22 mouse cellular contexts compared by ENCODE assay signal in genomic region chr6:34870724-34871123, GRCm38 (mm10). TPM values are rescaled to one million over a fixed set of nuclear protein-coding genes. Genes with fewer than 3 reads are reported as not detected.
DNase-seq lines count a peak whose midpoint lies in the region; ATAC-seq and TF ChIP-seq lines count a peak whose summit lies in the region.
"Had no signal": no experiment of that assay in that cellular context is flagged by ENCODE, and none has a peak within 500 bp of the region (broad histone marks: within the 10 kb centered on the region; RNA-seq: fewer than 3 reads in every experiment).

No protein-coding gene starts in this region.

- H3K27me3 ChIP-seq in embryonic facial prominence, embryonic 12.5 days, result no peaks in the 10 kb centered on the region
- H3K27me3 ChIP-seq in embryonic facial prominence, embryonic 10.5 days (replicated peaks; ENCODE audit: low read depth, poor library complexity, severe bottlenecking), result no peaks in the 10 kb centered on the region
- no peaks in the 10 kb centered on the region for H3K27me3 ChIP-seq in lung, embryonic 15.5 days
- H3K27me3 ChIP-seq in liver, embryonic 12.5 days (replicated peaks), result no peaks in the 10 kb centered on the region
- H3K27me3 ChIP-seq: kidney, embryonic 15.5 days; neural tube, embryonic 12.5 days had no signal

- TF ChIP-seq POLR2A in bone marrow macrophage, adult 2 months (IDR thresholded peaks at IDR 0.05; ENCODE audit: borderline replicate concordance, low read depth, low read length), result no peak

- H3K36me3 ChIP-seq in embryonic facial prominence, embryonic 12.5 days, result 0 out of 2 replicates have a peak, but pooled peaks cover 4% of the 10 kb centered on the region
- H3K36me3 ChIP-seq in embryonic facial prominence, embryonic 10.5 days (replicated peaks), result peaks cover 31% of the 10 kb centered on the region
- 0 out of 2 replicates have a peak, but pooled peaks cover 7% of the 10 kb centered on the region for H3K36me3 ChIP-seq in lung, embryonic 15.5 days
- peaks cover 21% of the 10 kb centered on the region for H3K36me3 ChIP-seq in liver, embryonic 12.5 days

- peak overlapping the region; percentile 57 for H3K27ac ChIP-seq in embryonic facial prominence, embryonic 12.5 days
- H3K27ac ChIP-seq in embryonic facial prominence, embryonic 10.5 days (replicated peaks), result no peak overlapping the region
- H3K27ac ChIP-seq in lung, embryonic 15.5 days, result peak overlapping the region; percentile 60
- peak overlapping the region; percentile 93 for H3K27ac ChIP-seq in bone marrow macrophage, adult 2 months (ENCODE audit: insufficient read depth, low read depth, low read length)
- peak overlapping the region; percentile 92 for H3K27ac ChIP-seq in liver, embryonic 12.5 days
- H3K27ac ChIP-seq: hindbrain, embryonic 14.5 days; kidney, embryonic 15.5 days; neural tube, embryonic 12.5 days had no signal

- ATAC-seq in embryonic facial prominence, embryonic 12.5 days (ENCODE audit: insufficient number of reproducible peaks, insufficient read depth, low FRiP score, low TSS enrichment), result no peak
- ATAC-seq in lung, embryonic 15.5 days (ENCODE audit: borderline replicate concordance, extremely low read depth, low FRiP score, low TSS enrichment), result no peak
- ATAC-seq in liver, embryonic 12.5 days, result no peak
- ATAC-seq: forebrain, embryonic 16.5 days; intestine, embryonic 16.5 days had no signal

- no peak for DNase-seq in embryonic facial prominence, embryonic 10.5 days (ENCODE audit: low spot score)
- DNase-seq in lung, postnatal 36 days, result no peak
- no peak for DNase-seq in urinary bladder, postnatal 25 days (ENCODE audit: low spot score)
- no peak for DNase-seq in thymus, postnatal 25 days
- DNase-seq: adrenal gland, postnatal 10 days; cerebellum, adult 18-20 months; gastrocnemius, postnatal 10 days; heart, postnatal 10 days; lung, adult 18-20 months; right cerebral cortex, postnatal 25 days; thymus, postnatal 14 days had no signal

- H3K9me3 ChIP-seq in embryonic facial prominence, embryonic 12.5 days, result no peaks in the 10 kb centered on the region
- no peaks in the 10 kb centered on the region for H3K9me3 ChIP-seq in embryonic facial prominence, embryonic 10.5 days
- no peaks in the 10 kb centered on the region for H3K9me3 ChIP-seq in lung, embryonic 15.5 days
- no peaks in the 10 kb centered on the region for H3K9me3 ChIP-seq in liver, embryonic 12.5 days (replicated peaks)
- H3K9me3 ChIP-seq: kidney, embryonic 15.5 days; neural tube, embryonic 12.5 days had no signal

- TF ChIP-seq CTCF in bone marrow macrophage, adult 2 months (IDR thresholded peaks at IDR 0.05; ENCODE audit: low read depth, low read length), result no peak

- 49% methylated on average over 5 of the region's 5 CpGs for WGBS in embryonic facial prominence, embryonic 12.5 days
- WGBS in embryonic facial prominence, embryonic 10.5 days, result 78% methylated on average over 5 of the region's 5 CpGs
- WGBS in lung, embryonic 15.5 days, result 49% methylated on average over 5 of the region's 5 CpGs
- 71% methylated on average over 5 of the region's 5 CpGs for WGBS in liver, embryonic 12.5 days (ENCODE audit: insufficient replicate concordance)

- no peak overlapping the region for H3K4me3 ChIP-seq in embryonic facial prominence, embryonic 12.5 days
- no peak overlapping the region for H3K4me3 ChIP-seq in embryonic facial prominence, embryonic 10.5 days
- H3K4me3 ChIP-seq in lung, embryonic 15.5 days, result no peak overlapping the region
- H3K4me3 ChIP-seq in bone marrow macrophage, adult 2 months (ENCODE audit: insufficient read depth, low read length), result no peak overlapping the region
- no peak overlapping the region for H3K4me3 ChIP-seq in liver, embryonic 12.5 days
- H3K4me3 ChIP-seq: erythroblast, embryonic 14.5 days; kidney, embryonic 15.5 days; neural tube, embryonic 12.5 days had no signal

- H3K4me1 ChIP-seq in embryonic facial prominence, embryonic 12.5 days, result peaks cover 19% of the 10 kb centered on the region
- H3K4me1 ChIP-seq in embryonic facial prominence, embryonic 10.5 days, result peaks cover 42% of the 10 kb centered on the region
- H3K4me1 ChIP-seq in lung, embryonic 15.5 days, result peaks cover 72% of the 10 kb centered on the region
- H3K4me1 ChIP-seq in bone marrow macrophage, adult 2 months (ENCODE audit: control insufficient read depth, insufficient read depth, low read length), result peaks cover 81% of the 10 kb centered on the region
- peaks cover 95% of the 10 kb centered on the region for H3K4me1 ChIP-seq in liver, embryonic 12.5 days

- no peak overlapping the region for H3K4me2 ChIP-seq in embryonic facial prominence, embryonic 12.5 days (replicated peaks)
- no peak overlapping the region for H3K4me2 ChIP-seq in lung, embryonic 15.5 days
- no peak overlapping the region for H3K4me2 ChIP-seq in liver, embryonic 12.5 days
- H3K4me2 ChIP-seq: hindbrain, embryonic 14.5 days; kidney, embryonic 15.5 days; neural tube, embryonic 12.5 days had no signal

- no peak overlapping the region for H3K9ac ChIP-seq in embryonic facial prominence, embryonic 12.5 days
- H3K9ac ChIP-seq in lung, embryonic 15.5 days, result no peak overlapping the region
- no peak overlapping the region for H3K9ac ChIP-seq in liver, embryonic 12.5 days
- H3K9ac ChIP-seq: hindbrain, embryonic 14.5 days; kidney, embryonic 15.5 days; neural tube, embryonic 12.5 days had no signal

RNA-seq across cellular contexts. Expression of gene Cyren, which starts 7.1 kb away (rescaled TPM):
- polyA plus RNA-seq in embryonic facial prominence, embryonic 12.5 days (2016; fragmentation: Nextera tagmentation; extraction: Ambion mirVana), result 17.1 and 19.0 TPM in 2 replicates
- polyA plus RNA-seq in embryonic facial prominence, embryonic 10.5 days (2016; fragmentation: Nextera tagmentation; extraction: Ambion mirVana), result 18.9 and 19.2 TPM in 2 replicates
- polyA plus RNA-seq in lung, embryonic 15.5 days (2015; fragmentation: Nextera tagmentation; extraction: Ambion mirVana), result 21.6 and 22.4 TPM in 2 replicates
- polyA plus RNA-seq in bone marrow macrophage, adult 2 months (2012; ENCODE audit: insufficient read depth, insufficient read length, missing spikeins), result 10.6 and 11.6 TPM in 2 replicates
- polyA plus RNA-seq in liver, embryonic 12.5 days (2016; fragmentation: Nextera tagmentation; extraction: Ambion mirVana), result 16.0 and 16.5 TPM in 2 replicates

RNA-seq across cellular contexts. Expression of gene Tmem140, which starts 7.8 kb away (rescaled TPM):
- polyA plus RNA-seq in embryonic facial prominence, embryonic 12.5 days (2016; fragmentation: Nextera tagmentation; extraction: Ambion mirVana), result 2.0 and 2.6 TPM in 2 replicates
- 1.8 and 1.9 TPM in 2 replicates for polyA plus RNA-seq in embryonic facial prominence, embryonic 10.5 days (2016; fragmentation: Nextera tagmentation; extraction: Ambion mirVana)
- polyA plus RNA-seq in lung, embryonic 15.5 days (2015; fragmentation: Nextera tagmentation; extraction: Ambion mirVana), result 4.9 and 5.4 TPM in 2 replicates
- 74.9 and 86.3 TPM in 2 replicates for polyA plus RNA-seq in bone marrow macrophage, adult 2 months (2012; ENCODE audit: insufficient read depth, insufficient read length, missing spikeins)
- 2.6 and 3.7 TPM in 2 replicates for polyA plus RNA-seq in liver, embryonic 12.5 days (2016; fragmentation: Nextera tagmentation; extraction: Ambion mirVana)
- polyA plus RNA-seq: erythroblast, embryonic 14.5 days had no signal

RNA-seq across cellular contexts. Expression of gene Wdr91, which starts 40.0 kb away (rescaled TPM):
- 11.7 and 12.7 TPM in 2 replicates for polyA plus RNA-seq in embryonic facial prominence, embryonic 12.5 days (2016; fragmentation: Nextera tagmentation; extraction: Ambion mirVana)
- 11.9 and 13.2 TPM in 2 replicates for polyA plus RNA-seq in embryonic facial prominence, embryonic 10.5 days (2016; fragmentation: Nextera tagmentation; extraction: Ambion mirVana)
- 15.8 and 17.2 TPM in 2 replicates for polyA plus RNA-seq in lung, embryonic 15.5 days (2015; fragmentation: Nextera tagmentation; extraction: Ambion mirVana)
- polyA plus RNA-seq in bone marrow macrophage, adult 2 months (2012; ENCODE audit: insufficient read depth, insufficient read length, missing spikeins), result 85.3 and 90.3 TPM in 2 replicates
- 14.2 and 18.6 TPM in 2 replicates for polyA plus RNA-seq in liver, embryonic 12.5 days (2016; fragmentation: Nextera tagmentation; extraction: Ambion mirVana)

RNA-seq across cellular contexts. Expression of gene Stra8, which starts 49.2 kb away (rescaled TPM):
- not detected in 2 replicates for polyA plus RNA-seq in embryonic facial prominence, embryonic 12.5 days (2016; fragmentation: Nextera tagmentation; extraction: Ambion mirVana)
- 0.12 TPM in 1 of 2 replicates, not detected in the other for polyA plus RNA-seq in embryonic facial prominence, embryonic 10.5 days (2016; fragmentation: Nextera tagmentation; extraction: Ambion mirVana)
- not detected in 2 replicates for polyA plus RNA-seq in lung, embryonic 15.5 days (2015; fragmentation: Nextera tagmentation; extraction: Ambion mirVana)
- polyA plus RNA-seq in bone marrow macrophage, adult 2 months (2012; ENCODE audit: insufficient read depth, insufficient read length, missing spikeins), result not detected in 2 replicates
- not detected in 2 replicates for polyA plus RNA-seq in liver, embryonic 12.5 days (2016; fragmentation: Nextera tagmentation; extraction: Ambion mirVana)
- polyA plus RNA-seq: erythroblast, embryonic 14.5 days; forebrain, embryonic 16.5 days; hindbrain, embryonic 14.5 days; intestine, embryonic 16.5 days; kidney, embryonic 15.5 days; neural tube, embryonic 12.5 days; stomach, embryonic 16.5 days had no signal

Comparison
In these comparisons a context has a peak if more than half of its experiments do, and no peak if none do; other contexts are left out.
1. RNA of gene Tmem140, which starts 7.8 kb away (polyA plus RNA-seq): 74.9 to 86.3 TPM in bone marrow macrophage, adult 2 months; 4.9 to 5.4 TPM in lung, embryonic 15.5 days, 2.6 to 3.7 TPM in liver, embryonic 12.5 days, 2.0 to 2.6 TPM in embryonic facial prominence, embryonic 12.5 days and 1.8 to 1.9 TPM in embryonic facial prominence, embryonic 10.5 days; every median in the first group is over 10 times any median in the second.